Mouse (Mus musculus): Measurements from ENCODE around the gene Pum2. TPM values are rescaled to one million over a fixed set of nuclear protein-coding genes. Genes with fewer than 3 reads are reported as not detected.
A peak's percentile ranks its signal among the peaks of the same experiment; 100 is the strongest.

Gene Pum2
- total RNA-seq, 1 experiment, result 74.8 TPM

GRCm38 (mm10) chr12:8669846-8670245, 4.1 kb upstream of the Pum2 start:
- in situ Hi-C loops (cut with MboI; ENCODE audit: low sequenced_read_pairs in 2 of 2, unreplicated experiment in 2 of 2), result no loop called here
- H3K4me3 ChIP-seq (ENCODE audit: insufficient read depth in 1 of 2, low read depth in 1 of 2, low read length in 2 of 2, poor library complexity in 1 of 2, severe bottlenecking in 1 of 2), result no peak overlapping the region
- no peak for DNase-seq (ENCODE audit: low read depth, low spot score)
- no peaks in the 10 kb centered on the region for H3K36me3 ChIP-seq (ENCODE audit: control insufficient read depth, insufficient read depth, low read length, poor library complexity, severe bottlenecking)
- TF ChIP-seq HCFC1 (IDR thresholded peaks at IDR 0.05; ENCODE audit: borderline replicate concordance, insufficient read depth, low read length) (no peak), MAFK (IDR thresholded peaks at IDR 0.05; ENCODE audit: insufficient read depth, low read depth, low read length) (no peak), CHD2 (IDR thresholded peaks at IDR 0.05; ENCODE audit: low read depth, low read length) (no peak), ZNF384 (IDR thresholded peaks at IDR 0.05; ENCODE audit: low read depth, low read length) (no peak), ZC3H11A (IDR thresholded peaks at IDR 0.05; ENCODE audit: borderline replicate concordance, low read depth, low read length) (no peak)
- no peaks in the 10 kb centered on the region for H3K4me1 ChIP-seq (ENCODE audit: control insufficient read depth in 2 of 2, insufficient read depth in 2 of 2, low read length in 2 of 2, poor library complexity in 1 of 2)
- no peaks in the 10 kb centered on the region for H3K9me3 ChIP-seq (ENCODE audit: control insufficient read depth, insufficient read depth, low read depth, low read length)
- H3K9ac ChIP-seq (ENCODE audit: insufficient read depth, low read depth, low read length, poor library complexity, severe bottlenecking), result no peak overlapping the region
- H3K27ac ChIP-seq (ENCODE audit: insufficient read depth, low read depth, low read length, poor library complexity, severe bottlenecking), result no peak overlapping the region

DNA sequence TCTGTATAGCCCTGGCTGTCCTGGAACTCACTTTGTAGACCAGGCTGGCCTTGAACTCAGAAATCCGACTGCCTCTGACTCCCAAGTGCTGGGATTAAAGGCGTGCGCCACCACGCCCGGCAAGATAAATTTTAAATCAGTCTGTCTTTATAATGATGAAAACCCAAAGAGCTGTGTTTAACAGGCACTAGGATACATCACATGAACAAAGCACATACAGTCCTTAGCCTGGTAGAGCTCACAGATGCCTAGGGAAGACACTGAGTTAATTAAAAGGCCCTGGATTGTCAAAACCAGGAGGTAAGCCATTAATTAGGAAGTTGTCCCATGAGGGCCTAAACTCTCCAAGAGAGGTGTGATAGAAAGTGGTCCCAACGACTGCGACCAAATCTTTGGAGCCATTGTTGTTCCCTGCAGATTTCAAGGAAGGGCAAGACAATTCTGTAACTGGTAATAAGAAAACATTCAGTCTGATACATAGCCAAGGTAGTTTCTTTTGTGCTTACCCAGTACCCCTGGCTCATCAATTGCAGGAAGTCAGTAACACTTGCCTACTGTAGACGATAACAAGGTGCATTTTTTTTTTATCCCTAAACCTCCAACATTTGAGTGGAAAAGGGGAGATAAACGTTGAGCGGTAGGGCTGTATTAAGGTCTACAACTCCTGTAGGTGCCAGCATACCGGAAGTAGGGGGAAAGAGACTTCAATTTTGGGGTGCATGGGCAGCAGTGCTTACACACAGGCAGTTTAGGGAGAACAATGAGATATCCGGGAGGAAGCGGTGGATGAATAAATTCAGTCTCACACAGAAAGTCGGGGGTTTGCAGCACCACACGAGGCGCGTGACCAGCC, 587 bp upstream of the Pum2 start:
- H3K9me3 ChIP-seq (ENCODE audit: control insufficient read depth, insufficient read depth, low read depth, low read length), result no peaks in the 10 kb centered on the region
- peaks cover 1 to 6% of the 10 kb centered on the region in 2 experiments; a peak in 3 of 4 replicates for H3K4me1 ChIP-seq (ENCODE audit: control insufficient read depth in 2 of 2, insufficient read depth in 2 of 2, low read length in 2 of 2, poor library complexity in 1 of 2)
- peak overlapping the region; percentile 94 for H3K9ac ChIP-seq (ENCODE audit: insufficient read depth, low read depth, low read length, poor library complexity, severe bottlenecking)
- in situ Hi-C loops (cut with MboI; ENCODE audit: low sequenced_read_pairs in 2 of 2, unreplicated experiment in 2 of 2), result no loop called here
- H3K27ac ChIP-seq (ENCODE audit: insufficient read depth, low read depth, low read length, poor library complexity, severe bottlenecking), result peak overlapping the region; percentile 75
- H3K36me3 ChIP-seq (ENCODE audit: control insufficient read depth, insufficient read depth, low read length, poor library complexity, severe bottlenecking), result no peaks in the 10 kb centered on the region
- no peak for DNase-seq (ENCODE audit: low read depth, low spot score)
- TF ChIP-seq ZNF384 (IDR thresholded peaks at IDR 0.05; ENCODE audit: low read depth, low read length), result no peak
- TF ChIP-seq HCFC1 (IDR thresholded peaks at IDR 0.05; ENCODE audit: borderline replicate concordance, insufficient read depth, low read length), result no peak
- no peak for TF ChIP-seq MAFK (IDR thresholded peaks at IDR 0.05; ENCODE audit: insufficient read depth, low read depth, low read length)
- TF ChIP-seq CHD2 (IDR thresholded peaks at IDR 0.05; ENCODE audit: low read depth, low read length), result no peak
- TF ChIP-seq ZC3H11A (IDR thresholded peaks at IDR 0.05; ENCODE audit: borderline replicate concordance, low read depth, low read length), result no peak
- H3K4me3 ChIP-seq (ENCODE audit: insufficient read depth in 1 of 2, low read depth in 1 of 2, low read length in 2 of 2, poor library complexity in 1 of 2, severe bottlenecking in 1 of 2), result peak overlapping the region; percentile 87 to 89

GRCm38 (mm10) chr12:8674377-8674864, 487 bp downstream of the Pum2 start:
- Histone ChIP-seq H3K4me1 (ENCODE audit: control insufficient read depth in 2 of 2, insufficient read depth in 2 of 2, low read length in 2 of 2, poor library complexity in 1 of 2) (peaks cover 1 to 8% of the 10 kb centered on the region in 2 experiments; a peak in 3 of 4 replicates), H3K4me3 (ENCODE audit: insufficient read depth in 1 of 2, low read depth in 1 of 2, low read length in 2 of 2, poor library complexity in 1 of 2, severe bottlenecking in 1 of 2) (peak overlapping the region; percentile 87 to 91), H3K9ac (ENCODE audit: insufficient read depth, low read depth, low read length, poor library complexity, severe bottlenecking) (peak overlapping the region; percentile 97), H3K36me3 (ENCODE audit: control insufficient read depth, insufficient read depth, low read length, poor library complexity, severe bottlenecking) (no peaks in the 10 kb centered on the region), H3K27ac (ENCODE audit: insufficient read depth, low read depth, low read length, poor library complexity, severe bottlenecking) (peak overlapping the region; percentile 91), H3K9me3 (ENCODE audit: control insufficient read depth, insufficient read depth, low read depth, low read length) (no peaks in the 10 kb centered on the region)
- in situ Hi-C loops (cut with MboI; ENCODE audit: low sequenced_read_pairs in 2 of 2, unreplicated experiment in 2 of 2), result no loop called here
- TF ChIP-seq CHD2 (IDR thresholded peaks at IDR 0.05; ENCODE audit: low read depth, low read length), result no peak
- no peak for TF ChIP-seq MAFK (IDR thresholded peaks at IDR 0.05; ENCODE audit: insufficient read depth, low read depth, low read length)
- TF ChIP-seq HCFC1 (IDR thresholded peaks at IDR 0.05; ENCODE audit: borderline replicate concordance, insufficient read depth, low read length), result no peak
- no peak for TF ChIP-seq ZNF384 (IDR thresholded peaks at IDR 0.05; ENCODE audit: low read depth, low read length)
- no peak for TF ChIP-seq ZC3H11A (IDR thresholded peaks at IDR 0.05; ENCODE audit: borderline replicate concordance, low read depth, low read length)
- peak; percentile 20 for DNase-seq (ENCODE audit: low read depth, low spot score)

GRCm38 (mm10) chr12:8674891-8675341, 982 bp downstream of the Pum2 start:
- Histone ChIP-seq H3K9ac (ENCODE audit: insufficient read depth, low read depth, low read length, poor library complexity, severe bottlenecking) (peak overlapping the region; percentile 97), H3K36me3 (ENCODE audit: control insufficient read depth, insufficient read depth, low read length, poor library complexity, severe bottlenecking) (no peaks in the 10 kb centered on the region; the same call in 1 of the 2 replicates), H3K4me1 (ENCODE audit: control insufficient read depth in 2 of 2, insufficient read depth in 2 of 2, low read length in 2 of 2, poor library complexity in 1 of 2) (peaks cover 1 to 8% of the 10 kb centered on the region in 2 experiments; a peak in 3 of 4 replicates), H3K4me3 (ENCODE audit: insufficient read depth in 1 of 2, low read depth in 1 of 2, low read length in 2 of 2, poor library complexity in 1 of 2, severe bottlenecking in 1 of 2) (peak overlapping the region; percentile 87 to 91), H3K27ac (ENCODE audit: insufficient read depth, low read depth, low read length, poor library complexity, severe bottlenecking) (peak overlapping the region; percentile 91; the same call in 1 of the 2 replicates), H3K9me3 (ENCODE audit: control insufficient read depth, insufficient read depth, low read depth, low read length) (no peaks in the 10 kb centered on the region)
- DNase-seq (ENCODE audit: low read depth, low spot score), result peak; percentile 13
- TF ChIP-seq ZNF384 (IDR thresholded peaks at IDR 0.05; ENCODE audit: low read depth, low read length), result no peak
- TF ChIP-seq CHD2 (IDR thresholded peaks at IDR 0.05; ENCODE audit: low read depth, low read length), result no peak
- TF ChIP-seq ZC3H11A (IDR thresholded peaks at IDR 0.05; ENCODE audit: borderline replicate concordance, low read depth, low read length), result no peak
- no peak for TF ChIP-seq MAFK (IDR thresholded peaks at IDR 0.05; ENCODE audit: insufficient read depth, low read depth, low read length)
- no peak for TF ChIP-seq HCFC1 (IDR thresholded peaks at IDR 0.05; ENCODE audit: borderline replicate concordance, insufficient read depth, low read length)
- in situ Hi-C loops (cut with MboI; ENCODE audit: low sequenced_read_pairs in 2 of 2, unreplicated experiment in 2 of 2), result no loop called here

Measured in ES-E14 (cell line).